Mouse (Mus musculus): ENCODE measurements around the gene Tmem268. TPM values are rescaled to one million over a fixed set of nuclear protein-coding genes. Genes with fewer than 3 reads are reported as not detected.

The Tmem268 gene
- polyA plus RNA-seq, 1 experiment from 2014 or later, result 9.5 TPM

GRCm38 (mm10) chr4:63570208-63570781, 11.7 kb downstream of the Tmem268 start:
- no peak for ATAC-seq
- no peak for DNase-seq (ENCODE audit: low read depth, low spot score)
- H3K27me3 ChIP-seq, result no peaks in the 10 kb centered on the region
- ChIA-PET CTCF (interaction anchor here (0.9 to 2.5 kb wide), 3 partner anchors 11 to 270 kb away, joined by 3 to 7 read pairs (median 7); no protein-coding TSS in a partner anchor), POLR2A (interaction anchor here (0.6 kb wide), 1 partner anchor 16 kb away, joined by 3 read pairs; no protein-coding TSS in a partner anchor)
- in situ Hi-C loops (cut with MboI; ENCODE audit: low pct_unique_long_range_greater_than_20kb), result no loop called here
- no peak for TF ChIP-seq CTCF (IDR thresholded peaks at IDR 0.05)

- in situ Hi-C loops (cut with MboI; ENCODE audit: low pct_unique_long_range_greater_than_20kb), result no loop called here
- ChIA-PET CTCF (interaction anchor here (2.5 kb wide), 1 partner anchor 8 kb away, joined by 7 read pairs; no protein-coding TSS in a partner anchor), POLR2A (no interaction called here)
- no peak for TF ChIP-seq CTCF (IDR thresholded peaks at IDR 0.05)
- ATAC-seq (no peak), DNase-seq (ENCODE audit: low read depth, low spot score) (no peak)
- no peaks in the 10 kb centered on the region for H3K27me3 ChIP-seq
Observed at GRCm38 (mm10) chr4:63572621-63573020, 14.0 kb downstream of the Tmem268 start.

GRCm38 (mm10) chr4:63579649-63580048, 21.1 kb downstream of the Tmem268 start:
- DNase-seq (ENCODE audit: low read depth, low spot score) (no peak), ATAC-seq (no peak)
- no peak for TF ChIP-seq CTCF (IDR thresholded peaks at IDR 0.05)
- ChIA-PET POLR2A (no interaction called here), CTCF (no interaction called here)
- H3K27me3 ChIP-seq, result no peaks in the 10 kb centered on the region
- in situ Hi-C loops (cut with MboI; ENCODE audit: low pct_unique_long_range_greater_than_20kb), result no loop called here

- CTCF ChIA-PET, result interaction anchor here (1.7 kb wide), 1 partner anchor 9 kb away, joined by 7 read pairs; no protein-coding TSS in a partner anchor
- no peak for ATAC-seq
- in situ Hi-C loops (cut with MboI; ENCODE audit: low pct_unique_long_range_greater_than_20kb), result no loop called here
- DNase-seq (ENCODE audit: low read depth, low spot score), result no peak
- no peak for TF ChIP-seq CTCF (IDR thresholded peaks at IDR 0.05)
- POLR2A ChIA-PET, result no interaction called here
- no peaks in the 10 kb centered on the region for H3K27me3 ChIP-seq
Observed at GRCm38 (mm10) chr4:63580078-63580477, 21.5 kb downstream of the Tmem268 start.

- no peaks in the 10 kb centered on the region for H3K27me3 ChIP-seq
- ATAC-seq (no peak), DNase-seq (ENCODE audit: low read depth, low spot score) (no peak)
- TF ChIP-seq CTCF (IDR thresholded peaks at IDR 0.05), result no peak
- in situ Hi-C loops (cut with MboI; ENCODE audit: low pct_unique_long_range_greater_than_20kb), result no loop called here
- CTCF ChIA-PET, result no interaction called here
- POLR2A ChIA-PET, result no interaction called here
Observed at GRCm38 (mm10) chr4:63582580-63582979, 24.0 kb downstream of the Tmem268 start.

- no peak for TF ChIP-seq CTCF (IDR thresholded peaks at IDR 0.05)
- no peak for ATAC-seq
- ChIA-PET CTCF (no interaction called here), POLR2A (no interaction called here)
- no peak for DNase-seq (ENCODE audit: low read depth, low spot score)
- no peaks in the 10 kb centered on the region for H3K27me3 ChIP-seq
- in situ Hi-C loops (cut with MboI; ENCODE audit: low pct_unique_long_range_greater_than_20kb), result no loop called here
Observed at GRCm38 (mm10) chr4:63585216-63585615, 26.6 kb downstream of the Tmem268 start.

- no peak for DNase-seq (ENCODE audit: low read depth, low spot score)
- CTCF ChIA-PET, result no interaction called here
- POLR2A ChIA-PET, result interaction anchor here (0.5 kb wide), 1 partner anchor 33 kb away, joined by 3 read pairs; no protein-coding TSS in a partner anchor
- in situ Hi-C loops (cut with MboI; ENCODE audit: low pct_unique_long_range_greater_than_20kb), result no loop called here
- no peak for ATAC-seq
- no peaks in the 10 kb centered on the region for H3K27me3 ChIP-seq
- TF ChIP-seq CTCF (IDR thresholded peaks at IDR 0.05), result no peak
Observed at GRCm38 (mm10) chr4:63586240-63586639, 27.7 kb downstream of the Tmem268 start.

GRCm38 (mm10) chr4:63589987-63590386, 31.4 kb downstream of the Tmem268 start:
- in situ Hi-C loops (cut with MboI; ENCODE audit: low pct_unique_long_range_greater_than_20kb), result no loop called here
- ChIA-PET POLR2A (no interaction called here), CTCF (interaction anchor here (2.0 kb wide), 1 partner anchor 19 kb away, joined by 7 read pairs; no protein-coding TSS in a partner anchor)
- no peaks in the 10 kb centered on the region for H3K27me3 ChIP-seq
- DNase-seq (ENCODE audit: low read depth, low spot score), result no peak
- no peak for ATAC-seq
- TF ChIP-seq CTCF (IDR thresholded peaks at IDR 0.05), result no peak

- H3K27me3 ChIP-seq, result no peaks in the 10 kb centered on the region
- ATAC-seq (no peak), DNase-seq (ENCODE audit: low read depth, low spot score) (no peak)
- TF ChIP-seq CTCF (IDR thresholded peaks at IDR 0.05), result no peak
- ChIA-PET POLR2A (no interaction called here), CTCF (interaction anchor here (2.0 kb wide), 1 partner anchor 20 kb away, joined by 7 read pairs; no protein-coding TSS in a partner anchor)
- in situ Hi-C loops (cut with MboI; ENCODE audit: low pct_unique_long_range_greater_than_20kb), result no loop called here
Observed at GRCm38 (mm10) chr4:63590538-63590937, 32.0 kb downstream of the Tmem268 start.

GRCm38 (mm10) chr4:63594459-63595110, 36.0 kb downstream of the Tmem268 start:
- no peaks in the 10 kb centered on the region for H3K27me3 ChIP-seq
- no peak for DNase-seq (ENCODE audit: low read depth, low spot score)
- ChIA-PET POLR2A (no interaction called here), CTCF (interaction anchor here (2.7 kb wide), 1 partner anchor 13 kb away, joined by 6 read pairs; no protein-coding TSS in a partner anchor)
- ATAC-seq, result no peak
- in situ Hi-C loops (cut with MboI; ENCODE audit: low pct_unique_long_range_greater_than_20kb), result no loop called here
- TF ChIP-seq CTCF (IDR thresholded peaks at IDR 0.05), result no peak

- CTCF ChIA-PET, result interaction anchor here (2.7 kb wide), 1 partner anchor 12 kb away, joined by 6 read pairs; no protein-coding TSS in a partner anchor
- DNase-seq (ENCODE audit: low read depth, low spot score), result no peak
Observed at GRCm38 (mm10) chr4:63595259-63595658, 36.7 kb downstream of the Tmem268 start.

More at GRCm38 (mm10) chr4:63595259-63595658, 36.7 kb downstream of the Tmem268 start:
- in situ Hi-C loops (cut with MboI; ENCODE audit: low pct_unique_long_range_greater_than_20kb), result no loop called here
- no peaks in the 10 kb centered on the region for H3K27me3 ChIP-seq
- no peak for ATAC-seq
- TF ChIP-seq CTCF (IDR thresholded peaks at IDR 0.05), result no peak
- POLR2A ChIA-PET, result no interaction called here

Data from Patski (cell line).